In the genomic region with DNA sequence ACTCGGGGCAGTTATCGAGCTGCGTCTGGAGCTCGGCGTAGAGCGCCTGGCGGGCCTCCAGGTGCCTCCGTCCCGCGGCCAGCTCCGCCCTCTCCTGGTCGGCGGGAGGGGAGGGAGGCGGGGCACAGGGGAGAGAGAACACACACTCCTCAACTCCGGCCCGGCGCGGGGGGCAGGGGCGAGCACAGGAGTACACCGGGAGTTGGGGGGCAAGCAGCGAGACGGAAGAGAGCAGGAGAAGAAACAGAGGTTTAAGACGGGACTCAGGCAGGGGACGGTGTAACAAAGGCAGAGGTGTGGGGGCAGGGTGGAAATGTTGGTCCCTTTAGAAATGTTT, we compare ENCODE assay signal across 9 mouse cellular contexts. TPM values are rescaled to one million over a fixed set of nuclear protein-coding genes. Genes with fewer than 3 reads are reported as not detected.
DNase-seq lines count a peak whose midpoint lies in the region; ATAC-seq and TF ChIP-seq lines count a peak whose summit lies in the region.
"Had no signal": no experiment of that assay in that cellular context is flagged by ENCODE, and none has a peak within 500 bp of the region (broad histone marks: within the 10 kb centered on the region; RNA-seq: fewer than 3 reads in every experiment).

No protein-coding gene starts in this region.

- H3K4me2 ChIP-seq in forebrain, embryonic 11.5 days (ENCODE audit: low read depth, low read length, severe bottlenecking) = peak overlapping the region; percentile 74

- ATAC-seq in forebrain, embryonic 11.5 days (replicated peaks; ENCODE audit: low FRiP score) = peak; percentile 76

- no peaks in the 10 kb centered on the region for H3K9me3 ChIP-seq in forebrain, embryonic 11.5 days (ENCODE audit: control insufficient read depth, low read length)
- H3K9me3 ChIP-seq in megakaryocyte, embryonic 14.5 days = no peaks in the 10 kb centered on the region

- peak overlapping the region; percentile 50 for H3K9ac ChIP-seq in forebrain, embryonic 11.5 days (ENCODE audit: low read length)

- H3K36me3 ChIP-seq in forebrain, embryonic 11.5 days (ENCODE audit: control insufficient read depth, insufficient read depth, low read length) = peaks cover 2% of the 10 kb centered on the region; the same call in 1 of the 2 replicates
- peaks cover 17% of the 10 kb centered on the region for H3K36me3 ChIP-seq in megakaryocyte, embryonic 14.5 days (replicated peaks; ENCODE audit: low read length)

- H3K4me3 ChIP-seq in layer of hippocampus, adult 2 months = peak overlapping the region; percentile 46
- peak overlapping the region; percentile 32 for H3K4me3 ChIP-seq in forebrain, embryonic 11.5 days (ENCODE audit: low read depth, low read length)
- H3K4me3 ChIP-seq in megakaryocyte, embryonic 14.5 days (replicated peaks) = peak overlapping the region; percentile 19

- no peak overlapping the region for H3K27ac ChIP-seq in layer of hippocampus, adult 2 months
- H3K27ac ChIP-seq in forebrain, embryonic 11.5 days (ENCODE audit: low read depth, low read length) = no peak overlapping the region
- H3K27ac ChIP-seq: macrophage had no signal

- H3K4me1 ChIP-seq in forebrain, embryonic 11.5 days (replicated peaks; ENCODE audit: control insufficient read depth, insufficient read depth, low read length) = peaks cover 12% of the 10 kb centered on the region
- H3K4me1 ChIP-seq in megakaryocyte, embryonic 14.5 days = peaks cover 14% of the 10 kb centered on the region

- 2% methylated on average over 23 of the region's 24 CpGs for WGBS in forebrain, embryonic 11.5 days

- H3K27me3 ChIP-seq in forebrain, embryonic 11.5 days (ENCODE audit: control insufficient read depth, insufficient read depth, low read length) = 0 out of 2 replicates have a peak, but pooled peaks cover 2% of the 10 kb centered on the region
- H3K27me3 ChIP-seq in megakaryocyte, embryonic 14.5 days (replicated peaks) = peaks cover 32% of the 10 kb centered on the region

- intact Hi-C loops in heart, postnatal 10 days (cut with DNase I) = loop anchor here (5.0 kb wide), 1 partner anchor 39 kb away; no protein-coding TSS in a partner anchor

- DNase-seq in layer of hippocampus, adult 2 months (ENCODE audit: low spot score in 2 of 2) = peak in 1 of 2 experiments; percentile 27
- DNase-seq in layer of hippocampus, adult 9-11 months = no peak
- DNase-seq in forebrain, embryonic 11.5 days (ENCODE audit: low spot score) = peak; percentile 83
- DNase-seq in heart, postnatal 10 days = peak; percentile 86 to 90
- DNase-seq in kidney, postnatal 25 days = peak; percentile 86 to 91
- peak; percentile 39 to 76 for DNase-seq in spleen, postnatal 4 days (ENCODE audit: low spot score in 2 of 2)
- DNase-seq in right cerebral cortex, postnatal 36 days (ENCODE audit: low spot score in 2 of 2) = no peak

- TF ChIP-seq CTCF in layer of hippocampus, adult 2 months (conservative IDR thresholded peaks at IDR 0.05) = peak; percentile 38

RNA-seq across cellular contexts. Expression of gene Phldb1, which starts 26.6 kb away (rescaled TPM):
- 10 to 100 TPM; 71.8 to 86.4 TPM for total RNA-seq in layer of hippocampus, adult 2 months (2021)
- polyA plus RNA-seq in forebrain, embryonic 11.5 days (2014; fragmentation: Nextera tagmentation; extraction: Ambion mirVana) = 43.5 and 46.0 TPM in 2 replicates
- total RNA-seq in heart, postnatal 10 days (2021) = 100 to 1,000 TPM; 127 to 130 TPM
- polyA plus RNA-seq in megakaryocyte, embryonic 14.5 days (2012; ENCODE audit: insufficient read depth, low replicate concordance) = 10.5 and 16.0 TPM in 2 replicates

RNA-seq across cellular contexts. Expression of gene Treh, which starts 35.4 kb away (rescaled TPM):
- total RNA-seq in layer of hippocampus, adult 2 months (2021) = under 1 TPM in 1 of 2 experiments, not detected in 1; 0.18 TPM
- polyA plus RNA-seq in forebrain, embryonic 11.5 days (2014; fragmentation: Nextera tagmentation; extraction: Ambion mirVana) = not detected in 2 replicates
- total RNA-seq in heart, postnatal 10 days (2021) = not detected
- not detected in 2 replicates for polyA plus RNA-seq in megakaryocyte, embryonic 14.5 days (2012; ENCODE audit: insufficient read depth, low replicate concordance)
- polyA plus RNA-seq: macrophage had no signal

RNA-seq across cellular contexts. Expression of gene Arcn1, which starts 59.2 kb away (rescaled TPM):
- total RNA-seq in layer of hippocampus, adult 2 months (2021) = 100 to 1,000 TPM in 1 of 2 experiments, 10 to 100 TPM in 1; 100.0 to 103 TPM
- polyA plus RNA-seq in forebrain, embryonic 11.5 days (2014; fragmentation: Nextera tagmentation; extraction: Ambion mirVana) = 171 and 185 TPM in 2 replicates
- total RNA-seq in heart, postnatal 10 days (2021) = 100 to 1,000 TPM; 103 to 114 TPM
- polyA plus RNA-seq in megakaryocyte, embryonic 14.5 days (2012; ENCODE audit: insufficient read depth, low replicate concordance) = 1.8 and 5.9 TPM in 2 replicates

RNA-seq across cellular contexts. Expression of gene Ift46, which starts 59.3 kb away (rescaled TPM):
- 10 to 100 TPM; 73.9 to 84.9 TPM for total RNA-seq in layer of hippocampus, adult 2 months (2021)
- polyA plus RNA-seq in forebrain, embryonic 11.5 days (2014; fragmentation: Nextera tagmentation; extraction: Ambion mirVana) = 121 TPM in 2 replicates
- 10 to 100 TPM; 42.6 to 50.5 TPM for total RNA-seq in heart, postnatal 10 days (2021)
- 3.7 TPM in 1 of 2 replicates, not detected in the other for polyA plus RNA-seq in megakaryocyte, embryonic 14.5 days (2012; ENCODE audit: insufficient read depth, low replicate concordance)

Comparison
In these comparisons a context has a peak if more than half of its experiments do, and no peak if none do; other contexts are left out.
1. DNase-seq: peak in forebrain, embryonic 11.5 days (single experiment), heart, postnatal 10 days (2 of 2), kidney, postnatal 25 days (2 of 2) and spleen, postnatal 4 days (2 of 2); none in layer of hippocampus, adult 9-11 months (single experiment) and right cerebral cortex, postnatal 36 days (0 of 2).
2. Peak in every context shown above with its lines, with median percentiles within 50 percentile points of each other: H3K4me3 ChIP-seq.